Mouse (Mus musculus) megakaryocyte, embryonic 14.5 days (primary cell): ENCODE results near the gene Olfr477.

Experiments used
- FLI1 ChIP-seq: IDR thresholded peaks from 2 replicates; pipeline ENCODE4 v1.6.1; 2012; ENCODE audit warnings: low read length, inconsistent platforms, mixed read lengths
- GATA1 ChIP-seq: IDR thresholded peaks from 3 replicates; pipeline ENCODE4 v1.6.1; 2012; ENCODE audit warnings: mixed read lengths, low read length, inconsistent platforms, borderline replicate concordance

DNA sequence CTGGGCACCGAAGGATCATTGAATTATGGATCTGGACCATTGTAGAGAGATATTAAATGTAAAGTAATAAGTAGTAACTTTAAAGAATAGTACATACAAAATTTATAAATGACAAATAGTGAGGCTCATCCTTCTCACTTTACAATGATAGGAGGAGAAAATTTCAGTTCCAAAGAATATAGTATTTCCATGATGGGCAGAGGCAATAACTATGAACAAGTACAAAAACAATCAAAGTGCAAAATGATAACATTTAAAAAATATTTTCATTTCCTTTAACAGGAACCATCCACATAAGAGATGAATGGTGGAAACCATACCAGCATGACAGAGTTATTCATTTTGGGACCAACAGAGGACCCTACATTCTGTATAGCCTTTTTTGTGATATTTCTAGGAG, 32.1 kb upstream of the Olfr477 start, which contains the start of gene Olfr474:
- no peak for TF ChIP-seq GATA1
- TF ChIP-seq FLI1, result no peak
